Mouse (Mus musculus) mouse trophoblast stem cell (cell line): ENCODE results near the gene Krt79.

Source experiments
- in situ Hi-C, 2 experiments: fragments of 300-500 bp; cut with MseI, MboI; formaldehyde crosslinking; loops; 2 replicates in 1 of 2; 3 replicates in 1 of 2; pipeline ENCODE4 v1.15.1; 2025

The Krt79 gene

DNA sequence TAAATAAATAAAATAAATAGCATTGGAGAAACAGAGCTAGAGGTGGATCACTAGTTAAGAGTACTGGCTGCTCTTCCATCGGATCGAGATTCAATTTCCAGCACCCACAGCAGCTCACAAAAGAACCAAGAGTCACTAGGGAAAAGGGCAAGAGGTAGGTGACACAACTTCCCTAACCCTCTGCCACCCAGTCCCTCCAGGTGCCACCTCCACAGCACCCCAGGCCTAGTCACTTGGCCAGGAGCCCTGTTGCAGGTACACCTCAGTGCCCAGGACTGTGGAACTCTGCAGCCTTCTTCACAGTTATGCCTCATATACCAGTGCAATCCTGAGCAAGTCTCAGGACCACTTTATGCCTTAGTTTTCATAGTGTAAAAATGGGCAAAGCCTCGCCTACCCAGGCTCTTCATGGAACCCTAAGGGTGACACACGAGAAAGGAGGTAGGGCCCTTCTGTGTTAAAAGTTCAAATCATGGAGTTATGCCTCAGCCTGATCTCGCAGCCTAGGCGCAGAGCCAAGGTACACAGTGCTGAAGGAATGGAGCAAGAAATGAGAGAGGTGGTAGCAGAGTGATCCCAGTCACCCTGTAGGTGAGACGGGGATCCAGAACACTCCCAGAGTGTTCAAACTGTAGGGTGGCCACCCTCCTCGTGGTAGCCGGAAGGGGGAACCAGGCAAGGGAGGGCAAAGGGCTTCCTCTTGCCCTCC lies 1.4 kb downstream of the Krt79 start:
- in situ Hi-C loops: no loop called here

DNA sequence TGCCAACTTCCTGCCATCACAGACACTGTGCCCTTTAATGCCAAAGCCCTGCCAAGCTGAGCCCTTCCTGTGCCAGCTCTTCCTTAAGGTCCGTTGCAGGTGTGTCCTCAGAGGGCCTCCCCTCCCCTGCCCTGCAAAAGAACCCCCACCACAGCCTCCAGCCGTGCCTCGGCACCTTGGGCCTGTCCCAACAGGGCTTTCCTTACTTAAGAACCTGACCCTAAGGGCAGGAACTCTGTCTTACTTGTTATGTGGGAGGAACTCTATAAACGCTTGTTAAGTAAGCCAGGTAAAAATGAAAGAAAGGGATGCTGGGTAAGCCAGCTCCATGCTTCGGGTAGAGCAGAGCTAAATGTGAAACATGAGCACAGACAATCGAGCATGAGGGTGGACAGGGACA lies 7.1 kb downstream of the Krt79 start:
- in situ Hi-C loops: no loop called here

DNA sequence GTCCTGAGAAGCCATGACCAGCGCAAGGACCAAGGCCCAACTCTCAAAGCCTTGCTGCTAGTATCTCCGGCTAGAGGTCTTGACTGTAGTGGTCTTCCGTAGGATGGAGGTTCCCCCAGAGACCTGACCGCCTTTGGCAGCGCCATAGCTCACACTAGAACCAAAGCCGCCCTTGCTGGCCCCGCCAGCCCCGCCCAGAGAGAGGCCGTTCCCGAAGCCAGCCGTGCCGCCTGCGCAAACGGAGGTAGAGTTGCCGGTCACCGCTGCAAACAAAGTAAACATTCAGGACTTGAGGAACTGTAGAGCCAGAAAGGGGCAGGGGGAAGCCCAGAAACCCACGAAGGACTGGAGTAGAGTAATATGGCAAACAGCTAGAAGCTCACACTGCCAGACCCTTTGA lies 10.5 kb downstream of the Krt79 start:
- in situ Hi-C loops: no loop called here

DNA sequence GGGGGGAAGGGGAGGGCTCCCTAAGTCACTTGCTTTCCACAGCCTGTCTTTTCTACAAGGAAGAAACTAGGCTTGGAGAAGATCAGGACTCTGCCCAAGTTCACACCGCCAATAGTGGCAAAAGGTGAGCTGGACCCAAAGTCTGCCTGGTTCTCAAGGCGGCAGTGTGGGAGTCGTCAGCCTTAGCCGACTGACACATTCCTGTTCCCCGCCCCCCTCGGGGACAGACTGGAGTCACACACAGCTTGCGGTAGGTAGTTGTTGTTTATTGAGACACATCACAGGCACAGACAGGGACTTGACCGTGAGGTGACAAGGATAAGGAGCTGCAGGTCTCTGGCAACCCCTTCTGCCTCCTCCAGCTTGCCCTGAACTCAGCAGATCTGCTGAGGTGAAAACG lies 11.0 kb downstream of the Krt79 start:
- in situ Hi-C loops: no loop called here

DNA sequence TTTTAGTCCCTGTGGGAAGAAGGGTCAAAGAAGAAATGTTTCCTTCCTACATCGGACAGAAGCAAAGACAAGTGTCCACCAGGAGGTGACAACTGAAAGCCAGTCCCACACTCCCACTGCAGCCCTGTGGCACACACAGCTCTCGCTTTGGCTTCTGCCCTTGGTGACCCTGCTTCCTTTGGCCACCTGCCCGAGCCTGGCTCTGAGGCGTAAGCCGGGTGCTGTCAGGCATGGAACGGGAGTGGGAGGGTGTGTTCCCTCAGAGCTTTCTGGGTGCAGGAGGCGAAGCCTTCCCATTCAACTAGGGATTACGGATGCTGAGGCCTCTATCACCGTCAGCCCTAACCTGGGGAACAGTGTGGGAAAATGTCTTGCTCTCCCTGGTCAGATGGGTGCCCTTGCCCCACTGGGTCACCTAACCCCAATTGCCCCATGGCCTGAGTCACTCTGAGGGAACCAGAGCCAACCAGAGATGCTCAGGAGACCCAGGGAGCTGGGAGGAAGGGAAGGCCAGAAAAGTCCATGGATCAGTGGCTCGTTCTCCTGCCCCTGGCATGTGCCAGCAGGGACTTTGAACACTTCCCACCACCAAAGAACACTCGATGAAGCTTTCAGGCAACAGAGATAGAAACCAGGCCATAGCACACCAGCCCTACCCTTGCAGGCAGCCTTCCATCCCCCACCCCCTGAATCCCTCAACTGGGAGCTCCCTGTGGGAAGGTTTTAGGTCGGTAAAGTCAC lies 12.6 kb downstream of the Krt79 start:
- in situ Hi-C loops: no loop called here

DNA sequence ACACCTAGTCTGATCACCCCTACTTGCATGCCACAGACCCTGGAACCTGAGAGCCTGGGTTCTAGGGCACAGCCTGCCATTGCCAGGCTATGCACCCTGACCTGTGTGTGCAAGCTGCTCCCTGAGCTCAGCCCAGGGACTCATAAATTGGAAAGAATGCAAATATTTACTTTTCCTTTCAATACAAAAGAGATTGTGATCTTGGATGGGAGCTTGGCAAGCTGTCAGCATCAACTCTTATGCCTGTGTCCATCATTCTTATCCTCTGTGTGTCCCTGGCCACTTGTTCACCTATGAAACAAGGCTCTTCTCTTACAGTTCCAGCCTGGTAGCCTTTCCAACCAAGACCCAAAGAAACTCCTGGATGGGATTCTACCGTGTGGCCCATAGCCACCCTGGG lies 15.1 kb downstream of the Krt79 start:
- in situ Hi-C loops: no loop called here

DNA sequence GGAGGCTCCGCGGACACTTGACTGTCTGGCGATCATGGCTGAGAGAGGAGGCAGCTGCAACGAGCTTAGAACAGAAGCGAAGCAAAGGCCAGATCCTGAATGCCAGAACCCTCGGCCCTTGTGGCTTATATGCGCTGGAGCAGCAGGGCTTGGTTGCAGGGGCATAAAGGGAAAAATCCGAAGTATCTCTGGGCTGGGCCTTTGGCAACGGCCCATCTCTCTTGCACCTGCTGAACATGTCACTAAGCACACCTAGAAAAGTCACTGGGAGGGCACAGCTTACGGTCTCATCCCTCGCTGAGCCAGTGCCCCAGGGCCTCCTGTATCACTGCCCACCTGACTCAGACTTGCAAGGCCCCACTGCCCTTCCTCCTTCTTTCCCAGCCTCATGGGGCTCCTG lies 15.5 kb downstream of the Krt79 start, which contains the start of gene Krt4:
TSS of gene Krt4 (minus strand) at position 101 of the 400 bp plus-strand sequence.
- in situ Hi-C loops: no loop called here

DNA sequence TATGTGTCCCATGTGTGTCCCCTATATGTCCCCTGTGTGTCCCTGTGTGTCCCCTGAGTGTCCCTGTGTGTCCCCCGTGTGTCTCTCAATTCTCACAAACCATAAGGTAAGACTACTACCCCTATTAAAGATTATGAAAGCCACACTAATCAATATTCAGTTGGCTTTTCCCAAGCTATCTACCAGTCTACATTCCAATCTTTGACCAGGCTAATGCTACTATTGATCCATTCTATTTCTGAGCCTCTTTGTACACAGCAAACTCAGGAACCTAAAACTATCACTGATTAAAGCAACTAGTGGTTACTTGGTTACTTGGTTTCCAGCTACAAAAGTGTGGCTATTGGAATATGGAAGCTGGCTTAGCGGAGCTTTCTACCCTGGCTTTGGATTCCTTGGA lies 17.8 kb downstream of the Krt79 start:
- in situ Hi-C loops: no loop called here

DNA sequence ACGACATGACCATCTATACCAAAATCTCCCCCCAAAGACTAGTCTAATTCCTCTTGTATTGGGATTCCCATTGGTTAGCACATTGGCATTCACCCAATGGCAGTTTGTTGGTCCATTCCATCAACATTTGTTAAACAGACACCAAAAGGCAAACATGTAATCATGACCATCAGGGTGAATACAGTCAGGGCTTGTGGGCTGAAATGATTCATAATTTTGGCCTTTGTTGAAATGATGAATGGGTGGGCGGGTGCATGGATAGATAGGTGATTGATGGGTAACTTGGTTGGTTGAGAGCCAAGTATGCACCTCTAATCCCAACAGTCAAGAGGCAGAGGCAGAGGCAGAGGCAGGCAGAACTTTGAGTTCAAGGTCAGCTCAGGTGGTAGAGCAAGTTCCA lies 24.1 kb downstream of the Krt79 start:
- in situ Hi-C loops: no loop called here

DNA sequence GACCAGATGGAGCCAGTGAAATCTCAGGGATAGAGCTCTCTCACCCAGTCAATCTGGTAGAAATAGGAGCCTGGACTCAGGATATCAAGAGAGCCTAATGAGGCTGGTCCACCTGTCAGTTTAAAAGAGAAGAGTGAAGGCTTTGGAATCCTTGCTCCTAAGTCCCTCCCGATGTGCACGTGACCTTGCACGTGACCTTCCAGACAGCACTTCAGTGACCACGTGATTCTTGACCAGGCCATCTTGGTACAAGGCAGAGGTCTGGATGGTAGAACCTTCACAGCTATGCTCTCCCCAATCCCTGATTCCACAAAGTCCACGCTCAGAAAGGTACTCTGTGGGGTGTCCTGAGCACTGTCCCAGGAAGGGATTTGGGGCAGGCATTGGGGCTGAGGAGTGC lies 35.3 kb downstream of the Krt79 start:
- in situ Hi-C loops: no loop called here

DNA sequence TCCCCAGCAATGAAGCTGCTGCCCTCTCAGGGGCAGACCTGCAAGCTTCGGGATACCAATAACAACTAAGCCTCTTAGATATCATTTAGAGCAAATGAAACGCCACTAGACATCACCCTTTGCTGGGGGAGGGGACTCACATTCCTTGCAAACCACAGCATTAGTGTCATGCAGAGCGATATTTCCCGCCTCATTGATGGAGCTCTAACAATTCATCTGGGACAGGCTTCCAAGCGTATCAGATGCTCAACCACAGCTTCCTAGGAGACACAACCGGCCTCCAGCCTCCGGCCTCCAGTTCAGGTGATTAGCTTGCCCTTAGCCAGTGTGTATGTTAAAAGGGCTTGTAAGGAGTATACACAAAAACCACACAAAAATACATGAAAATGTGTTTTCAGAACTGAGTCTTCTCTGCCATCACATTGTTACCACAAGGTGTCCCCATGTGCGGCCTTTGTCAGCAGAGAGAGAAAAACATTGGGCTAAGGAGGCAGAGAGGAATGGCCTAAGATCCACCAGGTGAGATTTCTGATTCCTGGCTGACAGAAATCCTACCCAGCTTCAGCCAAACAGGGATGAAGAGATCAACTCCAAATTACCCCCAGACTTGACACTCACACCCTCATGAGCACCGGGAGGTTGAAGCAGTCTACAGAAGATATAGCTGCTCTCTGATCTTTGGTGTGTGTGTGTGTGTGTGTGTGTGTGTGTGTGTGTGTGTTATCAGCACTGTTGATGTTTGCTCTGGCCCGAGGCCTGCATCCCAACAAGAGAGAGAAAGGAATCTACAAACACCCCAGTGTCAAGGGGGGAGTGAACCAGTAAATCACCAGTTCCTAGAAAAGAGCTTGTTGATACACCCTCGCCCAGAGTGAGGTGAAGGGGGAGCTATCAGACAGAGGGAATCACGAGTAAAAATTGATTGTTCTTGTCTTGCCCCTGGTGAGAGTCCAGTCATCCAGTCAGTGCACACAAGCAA lies 37.7 kb downstream of the Krt79 start:
- in situ Hi-C loops: no loop called here

DNA sequence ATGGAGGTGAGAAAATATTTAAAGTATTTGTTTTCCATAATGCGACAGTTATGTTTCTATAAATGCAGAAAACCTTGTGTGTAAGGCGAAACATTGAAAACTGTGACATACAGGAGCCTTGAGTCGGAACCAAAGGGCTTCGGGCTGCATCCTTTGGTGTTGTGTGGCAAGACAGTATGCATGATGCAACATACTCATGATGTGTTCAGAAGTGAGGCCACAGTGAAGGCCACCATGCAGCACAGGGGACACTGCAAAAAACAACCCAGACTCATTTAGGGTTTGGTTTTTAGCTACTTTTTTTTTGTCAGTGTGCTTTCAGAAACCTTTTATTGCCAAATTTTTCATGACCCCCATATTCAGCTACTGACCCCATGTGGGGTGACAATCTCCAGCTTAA lies 44.9 kb downstream of the Krt79 start:
- in situ Hi-C loops: no loop called here

DNA sequence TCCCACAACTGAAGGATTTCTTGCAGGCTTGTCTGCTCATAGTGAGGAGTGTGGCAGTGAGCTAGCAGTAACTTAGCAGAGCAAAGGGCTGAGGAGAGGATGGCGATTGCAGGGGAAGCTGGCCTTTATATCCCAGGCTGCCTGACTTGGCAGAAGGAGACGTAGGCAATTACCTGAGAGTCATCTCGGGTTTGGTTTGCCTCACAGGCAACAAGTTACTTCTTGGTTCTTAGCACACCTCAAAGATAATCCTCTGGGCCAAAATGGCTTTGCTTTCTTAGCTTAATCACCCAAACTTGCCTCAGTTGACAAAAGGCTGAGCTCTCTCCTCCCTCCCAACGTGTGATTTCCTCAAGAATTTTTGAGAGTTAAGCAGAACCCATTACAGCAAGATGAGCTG lies 47.3 kb downstream of the Krt79 start, which contains the start of gene Krt76:
TSS of gene Krt76 (minus strand) at position 101 of the 400 bp plus-strand sequence.
- in situ Hi-C loops: no loop called here

DNA sequence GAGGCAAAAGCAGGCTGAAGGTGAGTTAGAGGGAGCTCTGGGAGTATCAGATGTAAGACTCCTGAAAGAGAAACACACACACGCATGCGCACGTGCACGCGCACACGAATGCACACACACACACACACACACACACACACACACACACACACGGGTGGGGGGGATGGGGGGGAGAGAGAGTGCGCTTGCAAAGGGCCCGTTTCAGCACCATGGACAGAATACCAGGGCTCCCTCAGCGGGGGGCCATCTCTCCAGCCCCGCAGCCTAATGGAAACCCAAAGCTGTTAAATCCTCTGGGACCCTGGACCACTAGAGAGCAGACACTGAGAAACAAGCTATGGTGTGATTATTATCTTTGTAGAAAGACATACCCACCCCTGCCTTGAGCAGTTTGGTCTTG lies 60.3 kb downstream of the Krt79 start:
- in situ Hi-C loops: no loop called here
